Mouse (Mus musculus) forebrain, embryonic 15.5 days (tissue): Measurements from ENCODE around the gene Kcnj5. TPM values are rescaled to one million over a fixed set of nuclear protein-coding genes. Genes with fewer than 3 reads are reported as not detected.

Experiments
- ATAC-seq: fragments of 200-750 bp; cut with Nextera tagmentation; replicated peaks from 2 replicates; pipeline ENCODE4 v1.8.0; 2017; ENCODE audit warnings: mild to moderate bottlenecking, moderate TSS enrichment, moderate library complexity
- H3K27ac ChIP-seq: fragments of 300-500 bp; sonication (generic); replicated peaks from 2 replicates; pipeline ENCODE4 v1.5.1; 2015; ENCODE audit warnings: mild to moderate bottlenecking, inconsistent platforms
- H3K27me3 ChIP-seq: fragments of 300-500 bp; sonication (generic); 2 replicates; pipeline ENCODE4 v1.6.1; 2015; ENCODE audit warnings: inconsistent platforms
- H3K36me3 ChIP-seq: fragments of 300-500 bp; sonication (generic); 2 replicates; pipeline ENCODE4 v1.6.1; 2015; ENCODE audit warnings: mild to moderate bottlenecking, inconsistent platforms
- H3K4me1 ChIP-seq: fragments of 300-500 bp; sonication (generic); 2 replicates; pipeline ENCODE4 v1.6.1; 2015; ENCODE audit warnings: inconsistent platforms
- H3K4me2 ChIP-seq: fragments of 300-500 bp; sonication (generic); replicated peaks from 2 replicates; pipeline ENCODE4 v1.6.1; 2015; ENCODE audit warnings: mild to moderate bottlenecking, inconsistent platforms
- H3K4me3 ChIP-seq: fragments of 300-500 bp; sonication (generic); 2 replicates; pipeline ENCODE4 v1.5.1; 2015; ENCODE audit warnings: mild to moderate bottlenecking, inconsistent platforms
- H3K9ac ChIP-seq: fragments of 300-500 bp; sonication (generic); replicated peaks from 2 replicates; pipeline ENCODE4 v1.6.1; 2015; ENCODE audit warnings: mild to moderate bottlenecking, inconsistent platforms
- H3K9me3 ChIP-seq: fragments of 300-500 bp; sonication (generic); 2 replicates; pipeline ENCODE4 v1.6.1; 2016; ENCODE audit warnings: inconsistent platforms
- WGBS: fragments of 180-500 bp; shearing (Covaris S2); methylation state at CpG from one replicate; pipeline ENCODE4 v1.1.7; 2015; ENCODE audit warnings: mixed read lengths; 5-methylcytosine and 5-hydroxymethylcytosine counted together
- polyA plus RNA-seq: library from polyadenylated mRNA; unstranded; fragments of >200 nt; fragmentation: Nextera tagmentation; extraction: Ambion mirVana; gene quantifications from 2 replicates; pipeline ENCODE4 v1.2.1, GENCODE M21; 2015

Kcnj5 gene
- polyA plus RNA-seq, 1 experiment from 2014 or later: 0.75 TPM

- Histone ChIP-seq H3K27ac (no peak overlapping the region), H3K27me3 (peaks cover 17% of the 10 kb centered on the region), H3K9ac (no peak overlapping the region), H3K36me3 (no peaks in the 10 kb centered on the region), H3K4me3 (no peak overlapping the region), H3K4me1 (peaks cover 7% of the 10 kb centered on the region), H3K9me3 (no peaks in the 10 kb centered on the region), H3K4me2 (no peak overlapping the region)
- ATAC-seq: no peak
- 3% methylated on average over 6 of the region's 6 CpGs for WGBS
Observed at GRCm38 (mm10) chr9:32350332-32350731, 6.2 kb upstream of the Kcnj5 start.

- 88% methylated on average over 10 of the region's 10 CpGs for WGBS
- H3K36me3 ChIP-seq: no peaks in the 10 kb centered on the region
- peaks cover 26% of the 10 kb centered on the region for H3K27me3 ChIP-seq
- no peak overlapping the region for H3K9ac ChIP-seq
- peaks cover 7% of the 10 kb centered on the region for H3K4me1 ChIP-seq
- H3K4me3 ChIP-seq: no peak overlapping the region
- H3K4me2 ChIP-seq: no peak overlapping the region
- no peak overlapping the region for H3K27ac ChIP-seq
- H3K9me3 ChIP-seq: no peaks in the 10 kb centered on the region
- no peak for ATAC-seq
Observed at GRCm38 (mm10) chr9:32349344-32349743, 5.2 kb upstream of the Kcnj5 start.

- Histone ChIP-seq H3K4me3 (no peak overlapping the region), H3K36me3 (no peaks in the 10 kb centered on the region), H3K27me3 (peaks cover 36% of the 10 kb centered on the region), H3K27ac (no peak overlapping the region), H3K4me1 (peaks cover 15% of the 10 kb centered on the region), H3K9ac (no peak overlapping the region), H3K9me3 (no peaks in the 10 kb centered on the region), H3K4me2 (no peak overlapping the region)
- no peak for ATAC-seq
- 56% methylated on average over 8 of the region's 8 CpGs for WGBS
Observed at GRCm38 (mm10) chr9:32348096-32348495, 3.9 kb upstream of the Kcnj5 start.

- peaks cover 56% of the 10 kb centered on the region for H3K27me3 ChIP-seq
- H3K36me3 ChIP-seq: no peaks in the 10 kb centered on the region
Observed at GRCm38 (mm10) chr9:32344489-32344888, 339 bp upstream of the Kcnj5 start.

GRCm38 (mm10) chr9:32342929-32343328 lies 1.2 kb downstream of the Kcnj5 start:
- peaks cover 8% of the 10 kb centered on the region; the same call in 1 of the 2 replicates for H3K4me1 ChIP-seq
- peaks cover 56% of the 10 kb centered on the region for H3K27me3 ChIP-seq
- no peaks in the 10 kb centered on the region for H3K9me3 ChIP-seq
- ATAC-seq: no peak
- H3K36me3 ChIP-seq: no peaks in the 10 kb centered on the region
- H3K4me2 ChIP-seq: no peak overlapping the region
- H3K9ac ChIP-seq: no peak overlapping the region
- 24% methylated on average over 8 of the region's 8 CpGs for WGBS
- no peak overlapping the region for H3K4me3 ChIP-seq
- no peak overlapping the region for H3K27ac ChIP-seq

More at GRCm38 (mm10) chr9:32344489-32344888, 339 bp upstream of the Kcnj5 start:
- peak overlapping the region; percentile 32 for H3K4me3 ChIP-seq
- no peak overlapping the region for H3K27ac ChIP-seq
- H3K9ac ChIP-seq: peak overlapping the region; percentile 20
- H3K4me2 ChIP-seq: peak overlapping the region; percentile 46
- peak; percentile 38; the same call in 1 of the 2 replicates for ATAC-seq
- H3K9me3 ChIP-seq: no peaks in the 10 kb centered on the region
- peaks cover 8% of the 10 kb centered on the region; the same call in 1 of the 2 replicates for H3K4me1 ChIP-seq
- 2% methylated on average over 21 of the region's 21 CpGs for WGBS

- Histone ChIP-seq H3K4me2 (no peak overlapping the region), H3K27ac (no peak overlapping the region), H3K9ac (no peak overlapping the region), H3K36me3 (no peaks in the 10 kb centered on the region), H3K4me1 (peaks cover 8% of the 10 kb centered on the region; the same call in 1 of the 2 replicates), H3K4me3 (no peak overlapping the region), H3K9me3 (no peaks in the 10 kb centered on the region), H3K27me3 (peaks cover 44% of the 10 kb centered on the region)
- ATAC-seq: no peak
- WGBS: 65% methylated on average over 5 of the region's 5 CpGs
Observed at GRCm38 (mm10) chr9:32340831-32341230, 3.3 kb downstream of the Kcnj5 start.

- Histone ChIP-seq H3K4me1 (no peaks in the 10 kb centered on the region), H3K27me3 (no peaks in the 10 kb centered on the region), H3K9ac (no peak overlapping the region), H3K4me3 (no peak overlapping the region), H3K4me2 (no peak overlapping the region), H3K9me3 (no peaks in the 10 kb centered on the region), H3K27ac (no peak overlapping the region), H3K36me3 (no peaks in the 10 kb centered on the region)
- 88% methylated on average over 13 of the region's 13 CpGs for WGBS
- no peak for ATAC-seq
Observed at GRCm38 (mm10) chr9:32335389-32336150, 8.6 kb downstream of the Kcnj5 start.

GRCm38 (mm10) chr9:32331162-32331561 lies 13.0 kb downstream of the Kcnj5 start:
- no peak for ATAC-seq
- WGBS: 59% methylated on average over 5 of the region's 5 CpGs
- Histone ChIP-seq H3K27ac (no peak overlapping the region), H3K9ac (no peak overlapping the region), H3K27me3 (no peaks in the 10 kb centered on the region), H3K36me3 (no peaks in the 10 kb centered on the region), H3K9me3 (no peaks in the 10 kb centered on the region), H3K4me1 (no peaks in the 10 kb centered on the region), H3K4me2 (no peak overlapping the region), H3K4me3 (no peak overlapping the region)

GRCm38 (mm10) chr9:32328777-32329176 lies 15.4 kb downstream of the Kcnj5 start:
- Histone ChIP-seq H3K4me2 (no peak overlapping the region), H3K9me3 (no peaks in the 10 kb centered on the region), H3K9ac (no peak overlapping the region), H3K27ac (no peak overlapping the region), H3K36me3 (no peaks in the 10 kb centered on the region), H3K27me3 (no peaks in the 10 kb centered on the region), H3K4me1 (no peaks in the 10 kb centered on the region), H3K4me3 (no peak overlapping the region)
- 92% methylated on average over 4 of the region's 4 CpGs for WGBS
- no peak for ATAC-seq

- Histone ChIP-seq H3K4me1 (no peaks in the 10 kb centered on the region), H3K9me3 (no peaks in the 10 kb centered on the region), H3K9ac (no peak overlapping the region), H3K4me3 (no peak overlapping the region), H3K36me3 (no peaks in the 10 kb centered on the region), H3K4me2 (no peak overlapping the region), H3K27ac (no peak overlapping the region), H3K27me3 (no peaks in the 10 kb centered on the region)
- ATAC-seq: no peak
- WGBS: 64% methylated on average over 7 of the region's 7 CpGs
Observed at GRCm38 (mm10) chr9:32323610-32324009, 20.5 kb downstream of the Kcnj5 start.

- H3K4me2 ChIP-seq: no peak overlapping the region
- H3K36me3 ChIP-seq: no peaks in the 10 kb centered on the region
- H3K4me1 ChIP-seq: no peaks in the 10 kb centered on the region
- WGBS: 65% methylated on average over 3 of the region's 3 CpGs
- H3K9me3 ChIP-seq: no peaks in the 10 kb centered on the region
- no peak for ATAC-seq
- no peak overlapping the region for H3K4me3 ChIP-seq
- H3K27me3 ChIP-seq: no peaks in the 10 kb centered on the region
- no peak overlapping the region for H3K27ac ChIP-seq
- H3K9ac ChIP-seq: no peak overlapping the region
Observed at GRCm38 (mm10) chr9:32320167-32320566, 24.0 kb downstream of the Kcnj5 start.

GRCm38 (mm10) chr9:32315999-32316398 lies 28.2 kb downstream of the Kcnj5 start:
- WGBS: 93% methylated on average over 3 of the region's 3 CpGs
- Histone ChIP-seq H3K4me1 (peaks cover 6% of the 10 kb centered on the region; the same call in 1 of the 2 replicates), H3K4me2 (no peak overlapping the region), H3K36me3 (no peaks in the 10 kb centered on the region), H3K4me3 (no peak overlapping the region), H3K27me3 (no peaks in the 10 kb centered on the region), H3K9ac (no peak overlapping the region), H3K9me3 (no peaks in the 10 kb centered on the region), H3K27ac (no peak overlapping the region)
- ATAC-seq: no peak

- H3K4me1 ChIP-seq: peaks cover 6% of the 10 kb centered on the region; the same call in 1 of the 2 replicates
- H3K36me3 ChIP-seq: no peaks in the 10 kb centered on the region
- no peak overlapping the region for H3K9ac ChIP-seq
- 81% methylated on average over 3 of the region's 3 CpGs for WGBS
- no peak overlapping the region for H3K27ac ChIP-seq
- no peak for ATAC-seq
- H3K4me3 ChIP-seq: no peak overlapping the region
- no peaks in the 10 kb centered on the region for H3K27me3 ChIP-seq
- no peak overlapping the region for H3K4me2 ChIP-seq
- no peaks in the 10 kb centered on the region for H3K9me3 ChIP-seq
Observed at GRCm38 (mm10) chr9:32314071-32314470, 30.1 kb downstream of the Kcnj5 start.
